Mouse (Mus musculus) neural tube, embryonic 11.5 days (tissue): Measurements from ENCODE around the gene Cops7b. TPM values are rescaled to one million over a fixed set of nuclear protein-coding genes. Genes with fewer than 3 reads are reported as not detected.

Experiments
- ATAC-seq: fragments of 200-750 bp; cut with Nextera tagmentation; 2 replicates; pipeline ENCODE4 v1.8.0; 2017; ENCODE audit warnings: moderate number of reproducible peaks, mild to moderate bottlenecking, moderate TSS enrichment, moderate library complexity; ENCODE audit not compliant: insufficient read depth, low FRiP score, low TSS enrichment
- DNase-seq: peaks from one replicate; pipeline ENCODE4 v3.0.0-alpha.2; 2015; ENCODE audit warnings: low spot score
- H3K27ac ChIP-seq: fragments of 300-500 bp; sonication (generic); 2 replicates; pipeline ENCODE4 v1.5.1; 2014; ENCODE audit warnings: low read depth, mild to moderate bottlenecking, low read length
- H3K27me3 ChIP-seq: fragments of 300-500 bp; sonication (generic); 2 replicates; pipeline ENCODE4 v1.6.1; 2014; ENCODE audit warnings: mild to moderate bottlenecking, low read length, mixed read lengths; ENCODE audit not compliant: control insufficient read depth, insufficient read depth
- H3K36me3 ChIP-seq: fragments of 300-500 bp; sonication (generic); 2 replicates; pipeline ENCODE4 v1.6.1; 2014; ENCODE audit warnings: mild to moderate bottlenecking, low read length, moderate library complexity, mixed read lengths; ENCODE audit not compliant: control insufficient read depth, insufficient read depth
- H3K4me1 ChIP-seq: fragments of 300-500 bp; sonication (generic); 2 replicates; pipeline ENCODE4 v1.6.1; 2014; ENCODE audit warnings: low read length, mixed read lengths; ENCODE audit not compliant: control insufficient read depth, insufficient read depth
- H3K4me2 ChIP-seq: fragments of 300-500 bp; sonication (generic); 2 replicates; pipeline ENCODE4 v1.6.1; 2014; ENCODE audit warnings: low read depth, mild to moderate bottlenecking, moderate library complexity
- H3K4me3 ChIP-seq: fragments of 300-500 bp; sonication (generic); 2 replicates; pipeline ENCODE4 v1.5.1; 2014; ENCODE audit warnings: low read depth, low read length
- H3K9ac ChIP-seq: fragments of 300-500 bp; sonication (generic); 2 replicates; pipeline ENCODE4 v1.6.1; 2014; ENCODE audit warnings: mild to moderate bottlenecking, low read length
- H3K9me3 ChIP-seq: fragments of 300-500 bp; sonication (generic); 2 replicates; pipeline ENCODE4 v1.6.1; 2016; ENCODE audit warnings: low read length; ENCODE audit not compliant: control insufficient read depth
- WGBS: fragments of 180-500 bp; shearing (Covaris S2); extraction: QIAGEN DNeasy Blood & Tissue Kit; methylation state at CpG from one replicate; pipeline ENCODE4 v1.1.7; 2014; 5-methylcytosine and 5-hydroxymethylcytosine counted together
- polyA plus RNA-seq: library from polyadenylated mRNA; unstranded; fragments of >200 nt; fragmentation: Nextera tagmentation; extraction: Ambion mirVana; gene quantifications from 2 replicates; pipeline ENCODE4 v1.2.1, GENCODE M21; 2014

Cops7b gene
- polyA plus RNA-seq, 1 experiment from 2014 or later = 65.4 TPM

GRCm38 (mm10) chr1:86583709-86584108, 1.0 kb downstream of the Cops7b start:
- 0 out of 2 replicates have a peak, but pooled peaks cover 5% of the 10 kb centered on the region for H3K4me1 ChIP-seq
- DNase-seq (no peak), ATAC-seq (no peak)
- no peak overlapping the region for H3K4me3 ChIP-seq
- H3K36me3 ChIP-seq = no peaks in the 10 kb centered on the region
- no peak overlapping the region for H3K9ac ChIP-seq
- no peaks in the 10 kb centered on the region for H3K9me3 ChIP-seq
- 76% methylated on average over 2 of the region's 2 CpGs for WGBS
- no peak overlapping the region for H3K4me2 ChIP-seq
- H3K27me3 ChIP-seq = no peaks in the 10 kb centered on the region
- no peak overlapping the region for H3K27ac ChIP-seq

DNA sequence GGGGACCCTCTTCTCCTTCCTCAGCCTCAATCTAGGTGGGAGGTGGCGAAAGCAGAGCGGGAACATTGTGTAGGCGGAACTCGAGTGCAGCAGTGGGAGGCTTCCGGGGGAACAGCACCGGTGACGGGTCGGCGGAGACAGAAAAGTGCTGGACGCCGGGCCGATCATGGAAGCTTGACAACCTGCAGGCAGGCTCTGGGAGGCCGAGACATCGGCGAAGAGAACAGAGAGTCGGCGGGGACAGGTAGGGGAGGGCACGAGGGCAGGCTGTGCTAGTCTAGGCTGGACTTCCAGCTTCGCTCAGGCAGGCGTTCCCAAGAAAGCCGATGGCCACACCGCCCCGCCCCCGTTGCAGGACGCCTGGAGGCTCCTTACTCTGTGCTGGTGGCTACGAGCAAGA, 4.3 kb downstream of the Cops7b start:
- Histone ChIP-seq H3K4me2 (peak overlapping the region; percentile 76), H3K4me3 (peak overlapping the region; percentile 86), H3K27ac (no peak overlapping the region), H3K9me3 (no peaks in the 10 kb centered on the region), H3K27me3 (no peaks in the 10 kb centered on the region), H3K9ac (peak overlapping the region; percentile 84), H3K4me1 (0 out of 2 replicates have a peak, but pooled peaks cover 3% of the 10 kb centered on the region), H3K36me3 (0 out of 2 replicates have a peak, but pooled peaks cover 2% of the 10 kb centered on the region)
- ATAC-seq (peak; percentile 24; the same call in 1 of the 2 replicates), DNase-seq (peak; percentile 82)
- WGBS = under 1% methylated on average over 26 of the region's 26 CpGs

- Histone ChIP-seq H3K4me2 (no peak overlapping the region), H3K36me3 (peaks cover 9% of the 10 kb centered on the region), H3K9me3 (no peaks in the 10 kb centered on the region), H3K9ac (no peak overlapping the region), H3K27me3 (no peaks in the 10 kb centered on the region), H3K4me3 (no peak overlapping the region), H3K27ac (no peak overlapping the region), H3K4me1 (no peaks in the 10 kb centered on the region)
- WGBS = 89% methylated on average over 7 of the region's 7 CpGs
- DNase-seq (no peak), ATAC-seq (no peak)
Measured at GRCm38 (mm10) chr1:86594539-86594938, 11.8 kb downstream of the Cops7b start.

DNA sequence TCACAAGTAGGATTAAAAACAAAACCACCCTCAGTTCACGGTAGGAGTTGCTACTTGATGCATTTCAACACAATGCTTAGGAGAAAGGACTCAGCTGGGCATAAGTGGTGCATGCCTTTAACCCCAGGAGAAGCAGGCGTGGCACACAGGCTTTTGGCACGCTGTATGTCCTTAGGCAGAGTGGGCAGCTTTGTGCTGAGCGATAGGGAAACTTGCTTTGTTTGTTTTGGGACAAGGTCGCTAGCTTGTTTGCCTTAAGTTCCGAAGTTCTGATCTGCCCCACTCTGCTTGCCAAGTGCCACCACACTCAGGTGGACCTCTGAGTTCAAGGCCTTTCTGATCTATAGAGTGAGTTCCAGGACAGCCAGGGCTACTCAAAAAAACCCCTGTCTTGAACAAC, 12.6 kb downstream of the Cops7b start:
- no peak for DNase-seq
- no peaks in the 10 kb centered on the region for H3K27me3 ChIP-seq
- no peak for ATAC-seq
- no peak overlapping the region for H3K27ac ChIP-seq
- no peak overlapping the region for H3K4me3 ChIP-seq
- H3K4me2 ChIP-seq = no peak overlapping the region
- H3K9me3 ChIP-seq = no peaks in the 10 kb centered on the region
- no peak overlapping the region for H3K9ac ChIP-seq
- 93% methylated on average over 6 of the region's 6 CpGs for WGBS
- no peaks in the 10 kb centered on the region for H3K4me1 ChIP-seq
- peaks cover 9% of the 10 kb centered on the region for H3K36me3 ChIP-seq

DNA sequence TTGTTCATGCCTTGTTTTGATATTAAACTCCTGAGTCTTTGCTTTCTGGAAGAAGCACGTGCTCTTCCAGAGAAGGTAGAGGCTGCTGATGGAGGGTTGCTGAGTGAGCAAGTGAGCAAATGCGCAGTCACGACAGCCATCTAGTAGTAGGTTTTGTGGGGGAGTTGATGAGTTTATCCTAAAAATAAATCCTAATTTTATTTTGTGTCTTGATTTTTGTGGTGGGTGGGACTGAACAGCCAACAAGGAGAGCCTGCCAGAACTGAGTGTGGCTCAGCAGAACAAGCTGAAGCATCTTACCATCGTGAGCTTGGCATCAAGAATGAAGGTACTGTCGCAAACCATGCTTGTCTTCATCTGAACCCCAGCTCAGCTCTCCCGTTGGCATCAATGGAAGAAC, 13.8 kb downstream of the Cops7b start:
- Histone ChIP-seq H3K4me3 (no peak overlapping the region), H3K36me3 (peaks cover 12% of the 10 kb centered on the region), H3K27me3 (no peaks in the 10 kb centered on the region), H3K4me2 (no peak overlapping the region), H3K9me3 (no peaks in the 10 kb centered on the region), H3K9ac (no peak overlapping the region), H3K4me1 (no peaks in the 10 kb centered on the region), H3K27ac (no peak overlapping the region)
- ATAC-seq (no peak), DNase-seq (no peak)
- 96% methylated on average over 6 of the region's 6 CpGs for WGBS

- H3K4me2 ChIP-seq = no peak overlapping the region
- H3K27ac ChIP-seq = no peak overlapping the region
- no peaks in the 10 kb centered on the region for H3K4me1 ChIP-seq
- ATAC-seq = no peak
- peaks cover 14% of the 10 kb centered on the region for H3K36me3 ChIP-seq
- WGBS = 81% methylated on average over 3 of the region's 3 CpGs
- H3K27me3 ChIP-seq = no peaks in the 10 kb centered on the region
- peak; percentile 30 for DNase-seq
- H3K4me3 ChIP-seq = no peak overlapping the region
- no peak overlapping the region for H3K9ac ChIP-seq
- no peaks in the 10 kb centered on the region for H3K9me3 ChIP-seq
Measured at GRCm38 (mm10) chr1:86598516-86598915, 15.8 kb downstream of the Cops7b start.

- no peak for DNase-seq
- WGBS = 92% methylated on average over 2 of the region's 2 CpGs
Measured at GRCm38 (mm10) chr1:86600117-86600516, 17.4 kb downstream of the Cops7b start.

GRCm38 (mm10) chr1:86610954-86611353, 28.2 kb downstream of the Cops7b start:
- H3K36me3 ChIP-seq = peaks cover 2% of the 10 kb centered on the region; the same call in 1 of the 2 replicates
- H3K4me1 ChIP-seq = no peaks in the 10 kb centered on the region
- no peak overlapping the region for H3K27ac ChIP-seq
- WGBS = 68% methylated on average over 1 of the region's 1 CpGs
- no peak overlapping the region for H3K4me2 ChIP-seq
- no peak overlapping the region for H3K9ac ChIP-seq
- DNase-seq = no peak
- H3K9me3 ChIP-seq = no peaks in the 10 kb centered on the region
- ATAC-seq = no peak
- no peak overlapping the region for H3K4me3 ChIP-seq
- H3K27me3 ChIP-seq = no peaks in the 10 kb centered on the region

More at GRCm38 (mm10) chr1:86600117-86600516, 17.4 kb downstream of the Cops7b start:
- H3K36me3 ChIP-seq = peaks cover 11% of the 10 kb centered on the region
- H3K9me3 ChIP-seq = no peaks in the 10 kb centered on the region
- no peak for ATAC-seq
- no peak overlapping the region for H3K4me3 ChIP-seq
- H3K9ac ChIP-seq = no peak overlapping the region
- no peak overlapping the region for H3K27ac ChIP-seq
- H3K27me3 ChIP-seq = no peaks in the 10 kb centered on the region
- no peaks in the 10 kb centered on the region for H3K4me1 ChIP-seq
- H3K4me2 ChIP-seq = no peak overlapping the region

DNA sequence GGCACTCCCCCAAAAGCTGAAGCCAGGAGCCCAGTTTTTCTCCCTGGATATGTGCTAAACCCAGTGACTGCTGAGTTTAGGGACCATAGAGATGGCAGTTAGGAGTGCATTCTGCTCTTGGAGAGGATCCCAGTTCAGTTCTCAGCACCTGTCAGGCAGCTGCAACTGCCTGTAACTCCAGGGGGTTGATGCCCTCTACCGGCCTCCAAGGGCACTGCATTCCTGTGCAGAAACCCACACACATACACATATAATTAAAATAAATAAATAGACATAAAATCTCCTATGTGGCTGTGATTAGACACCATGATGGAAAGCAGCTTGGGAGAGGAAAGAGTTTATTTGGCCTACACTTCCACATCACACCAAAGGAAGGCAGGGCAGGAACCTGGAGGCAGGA, 29.4 kb downstream of the Cops7b start:
- Histone ChIP-seq H3K27ac (no peak overlapping the region), H3K36me3 (peaks cover 2% of the 10 kb centered on the region; the same call in 1 of the 2 replicates), H3K9ac (no peak overlapping the region), H3K4me3 (no peak overlapping the region), H3K27me3 (no peaks in the 10 kb centered on the region), H3K4me1 (no peaks in the 10 kb centered on the region), H3K4me2 (no peak overlapping the region), H3K9me3 (no peaks in the 10 kb centered on the region)
- DNase-seq (no peak), ATAC-seq (no peak)
- 73% methylated on average over 1 of the region's 1 CpGs for WGBS
